Mouse (Mus musculus): ENCODE measurements around the gene Crisp2.

Crisp2 gene

DNA sequence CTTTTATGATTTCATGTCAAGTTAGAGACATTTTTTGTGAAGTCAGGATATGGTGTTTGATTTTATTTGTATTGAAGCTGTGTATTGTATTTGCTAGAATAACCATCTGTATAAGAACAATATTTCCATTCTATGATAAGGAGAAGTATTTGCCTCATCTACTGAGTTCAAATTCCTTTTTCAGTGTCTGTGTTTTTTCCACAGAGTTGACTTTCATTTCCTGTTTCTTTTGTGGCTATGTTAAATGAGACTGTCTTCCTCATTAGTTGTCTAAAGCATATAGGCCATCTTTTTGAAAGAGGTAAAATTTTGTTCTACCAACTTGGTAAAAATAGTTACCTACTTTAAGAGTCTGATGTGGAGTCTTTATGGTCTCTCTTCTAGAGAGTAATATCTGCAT is 90.5 kb downstream of the Crisp2 start:
- no peak for DNase-seq (ENCODE audit: low read depth, low spot score)
